Mouse (Mus musculus) spleen, adult 2 months (tissue): ENCODE results near the gene Pdss2.

Source experiments
- CTCF ChIP-seq: fragments of 200-500 bp; IDR thresholded peaks from 2 replicates; pipeline ENCODE4 v1.5.1; 2011; ENCODE audit warnings: mild to moderate bottlenecking, inconsistent platforms; ENCODE audit not compliant: insufficient read depth, insufficient read length, insufficient replicate concordance; ENCODE audit errors: extremely low read depth
- POLR2A ChIP-seq: fragments of 200-500 bp; IDR thresholded peaks from 2 replicates; pipeline ENCODE4 v1.6.1; 2011; ENCODE audit warnings: low read depth, low read length, inconsistent platforms

GRCm38 (mm10) chr10:43220910-43221625, at the start of gene Pdss2:
- TF ChIP-seq CTCF (no peak), POLR2A (peak; percentile 98)
